Mouse (Mus musculus) limb, embryonic 12.5 days (tissue): ENCODE data around the gene Mtfr1l. TPM values are rescaled to one million over a fixed set of nuclear protein-coding genes. Genes with fewer than 3 reads are reported as not detected.

Source experiments
- ATAC-seq: fragments of 200-750 bp; cut with Nextera tagmentation; 2 replicates; pipeline ENCODE4 v1.8.0; 2017; ENCODE audit warnings: low read depth, moderate TSS enrichment; ENCODE audit not compliant: insufficient number of reproducible peaks, insufficient read depth, low FRiP score, low TSS enrichment
- H3K27ac ChIP-seq: fragments of 300-500 bp; sonication (generic); 2 replicates; pipeline ENCODE4 v1.5.1; 2016; ENCODE audit warnings: mild to moderate bottlenecking, moderate library complexity
- H3K27me3 ChIP-seq: fragments of 300-500 bp; sonication (generic); 2 replicates; pipeline ENCODE4 v1.6.1; 2016; ENCODE audit warnings: mild to moderate bottlenecking, moderate library complexity
- H3K36me3 ChIP-seq: fragments of 300-500 bp; sonication (generic); 2 replicates; pipeline ENCODE4 v1.6.1; 2016; ENCODE audit warnings: mild to moderate bottlenecking, moderate library complexity
- H3K4me1 ChIP-seq: fragments of 300-500 bp; sonication (generic); replicated peaks from 2 replicates; pipeline ENCODE4 v1.6.1; 2016
- H3K4me2 ChIP-seq: fragments of 300-500 bp; sonication (generic); 2 replicates; pipeline ENCODE4 v1.6.1; 2016; ENCODE audit warnings: mild to moderate bottlenecking, moderate library complexity
- H3K4me3 ChIP-seq: fragments of 300-500 bp; sonication (generic); replicated peaks from 2 replicates; pipeline ENCODE4 v1.5.1; 2016; ENCODE audit warnings: mild to moderate bottlenecking
- H3K9ac ChIP-seq: fragments of 300-500 bp; sonication (generic); replicated peaks from 2 replicates; pipeline ENCODE4 v1.6.1; 2016; ENCODE audit warnings: mild to moderate bottlenecking, moderate library complexity
- H3K9me3 ChIP-seq: fragments of 300-500 bp; sonication (generic); 2 replicates; pipeline ENCODE4 v1.6.1; 2016; ENCODE audit warnings: mild to moderate bottlenecking, moderate library complexity
- WGBS: fragments of 180-500 bp; shearing (Covaris S2); methylation state at CpG from one replicate; pipeline ENCODE4 v1.1.7; 2016; 5-methylcytosine and 5-hydroxymethylcytosine counted together
- polyA plus RNA-seq: library from polyadenylated mRNA; unstranded; fragments of >200 nt; fragmentation: Nextera tagmentation; extraction: Ambion mirVana; gene quantifications from 2 replicates; pipeline ENCODE4 v1.2.1, GENCODE M21; 2016

Mtfr1l gene
- 118 TPM in 2 replicates for polyA plus RNA-seq

GRCm38 (mm10) chr4:134534932-134535786 lies at the start of gene Mtfr1l:
Gene Mtfr1l, minus strand, starts transcription at chr4:134535387.
- Histone ChIP-seq H3K9me3 (no peaks in the 10 kb centered on the region), H3K4me2 (peak within 1 kb of the TSS; percentile 77), H3K27ac (peak within 1 kb of the TSS; percentile 88), H3K9ac (peak within 1 kb of the TSS; percentile 88), H3K4me3 (peak within 1 kb of the TSS; percentile 95), H3K27me3 (no peaks in the 10 kb centered on the region), H3K36me3 (peaks cover 41% of the 10 kb centered on the region), H3K4me1 (peaks cover 23% of the 10 kb centered on the region)
- WGBS = under 1% methylated on average over 71 of the region's 71 CpGs
- ATAC-seq = peak; percentile 95

DNA sequence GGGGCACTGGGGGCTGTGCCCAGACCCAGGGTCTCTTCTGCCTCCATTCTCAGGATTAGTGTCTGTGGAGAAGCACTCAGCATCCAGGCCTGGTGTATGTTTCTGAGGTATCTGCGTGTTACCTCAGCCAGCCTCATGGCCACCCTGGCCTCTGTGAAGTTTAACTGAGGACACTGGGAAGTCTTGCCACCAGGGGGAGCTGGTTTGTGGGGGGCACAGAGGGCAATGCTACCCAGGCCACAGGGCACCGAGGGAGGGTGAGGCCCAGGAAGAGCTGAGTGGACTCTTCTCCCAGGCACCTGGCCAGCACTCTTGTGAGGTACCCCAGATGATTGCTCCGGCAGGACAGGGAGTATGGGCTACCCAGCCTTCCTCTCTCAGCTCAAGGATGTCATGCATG lies 48.3 kb upstream of the Mtfr1l start:
- WGBS = 78% methylated on average over 3 of the region's 3 CpGs
- 0 out of 2 replicates have a peak, but pooled peaks cover 3% of the 10 kb centered on the region for H3K27me3 ChIP-seq
- no peaks in the 10 kb centered on the region for H3K9me3 ChIP-seq

GRCm38 (mm10) chr4:134581365-134581764 lies 46.2 kb upstream of the Mtfr1l start:
- no peak overlapping the region for H3K4me3 ChIP-seq
- no peak for ATAC-seq
- H3K4me1 ChIP-seq = peaks cover 23% of the 10 kb centered on the region
- WGBS = 65% methylated on average over 8 of the region's 8 CpGs
- 0 out of 2 replicates have a peak, but pooled peaks cover 3% of the 10 kb centered on the region for H3K27me3 ChIP-seq
- H3K27ac ChIP-seq = no peak overlapping the region
- H3K9ac ChIP-seq = no peak overlapping the region
- no peaks in the 10 kb centered on the region for H3K9me3 ChIP-seq
- H3K4me2 ChIP-seq = no peak overlapping the region
- no peaks in the 10 kb centered on the region for H3K36me3 ChIP-seq

More for the DNA sequence above, 48.3 kb upstream of the Mtfr1l start:
- H3K4me1 ChIP-seq = peaks cover 28% of the 10 kb centered on the region
- no peak overlapping the region for H3K27ac ChIP-seq
- H3K36me3 ChIP-seq = no peaks in the 10 kb centered on the region
- no peak overlapping the region for H3K4me3 ChIP-seq
- 0 out of 2 replicates have a peak overlapping the region, but pooled peaks have one; percentile 23 for H3K9ac ChIP-seq
- H3K4me2 ChIP-seq = no peak overlapping the region
- 0 out of 2 replicates have a peak, but pooled peaks have one; percentile 13 for ATAC-seq

- no peak overlapping the region for H3K9ac ChIP-seq
- H3K4me3 ChIP-seq = no peak overlapping the region
- H3K4me2 ChIP-seq = no peak overlapping the region
- H3K36me3 ChIP-seq = no peaks in the 10 kb centered on the region
- ATAC-seq = no peak
- WGBS = 70% methylated on average over 15 of the region's 15 CpGs
- no peaks in the 10 kb centered on the region for H3K9me3 ChIP-seq
- H3K4me1 ChIP-seq = peaks cover 23% of the 10 kb centered on the region
- 0 out of 2 replicates have a peak, but pooled peaks cover 3% of the 10 kb centered on the region for H3K27me3 ChIP-seq
- H3K27ac ChIP-seq = no peak overlapping the region
Measured at GRCm38 (mm10) chr4:134580351-134581148, 45.4 kb upstream of the Mtfr1l start.

GRCm38 (mm10) chr4:134579620-134580019 lies 44.4 kb upstream of the Mtfr1l start:
- Histone ChIP-seq H3K27me3 (0 out of 2 replicates have a peak, but pooled peaks cover 3% of the 10 kb centered on the region), H3K36me3 (no peaks in the 10 kb centered on the region), H3K4me3 (no peak overlapping the region), H3K27ac (no peak overlapping the region), H3K9me3 (no peaks in the 10 kb centered on the region), H3K4me1 (peaks cover 23% of the 10 kb centered on the region), H3K9ac (peak overlapping the region; percentile 9; the same call in 1 of the 2 replicates), H3K4me2 (peak overlapping the region; percentile 46)
- no peak for ATAC-seq
- 15% methylated on average over 5 of the region's 5 CpGs for WGBS

GRCm38 (mm10) chr4:134579212-134579611 lies 44.0 kb upstream of the Mtfr1l start:
- WGBS = 7% methylated on average over 11 of the region's 11 CpGs
- H3K4me1 ChIP-seq = peaks cover 23% of the 10 kb centered on the region
- H3K36me3 ChIP-seq = no peaks in the 10 kb centered on the region
- H3K9ac ChIP-seq = peak overlapping the region; percentile 9; the same call in 1 of the 2 replicates
- H3K27ac ChIP-seq = no peak overlapping the region
- H3K4me2 ChIP-seq = peak overlapping the region; percentile 46
- H3K27me3 ChIP-seq = 0 out of 2 replicates have a peak, but pooled peaks cover 3% of the 10 kb centered on the region
- H3K9me3 ChIP-seq = no peaks in the 10 kb centered on the region
- H3K4me3 ChIP-seq = no peak overlapping the region
- no peak for ATAC-seq

- ATAC-seq = no peak
- 0 out of 2 replicates have a peak, but pooled peaks cover 3% of the 10 kb centered on the region for H3K27me3 ChIP-seq
- H3K27ac ChIP-seq = no peak overlapping the region
- 0 out of 2 replicates have a peak, but pooled peaks cover 3% of the 10 kb centered on the region for H3K9me3 ChIP-seq
- peak overlapping the region; percentile 46 for H3K4me2 ChIP-seq
- H3K36me3 ChIP-seq = no peaks in the 10 kb centered on the region
- H3K4me3 ChIP-seq = no peak overlapping the region
- WGBS = 69% methylated on average over 5 of the region's 5 CpGs
- peaks cover 23% of the 10 kb centered on the region for H3K4me1 ChIP-seq
- no peak overlapping the region for H3K9ac ChIP-seq
Measured at GRCm38 (mm10) chr4:134578407-134578806, 43.2 kb upstream of the Mtfr1l start.

- Histone ChIP-seq H3K9me3 (0 out of 2 replicates have a peak, but pooled peaks cover 3% of the 10 kb centered on the region), H3K36me3 (no peaks in the 10 kb centered on the region), H3K4me2 (no peak overlapping the region), H3K27ac (no peak overlapping the region), H3K4me1 (peaks cover 23% of the 10 kb centered on the region), H3K9ac (no peak overlapping the region), H3K4me3 (no peak overlapping the region), H3K27me3 (no peaks in the 10 kb centered on the region)
- ATAC-seq = no peak
- WGBS = 53% methylated on average over 2 of the region's 2 CpGs
Measured at GRCm38 (mm10) chr4:134577281-134577680, 42.1 kb upstream of the Mtfr1l start.

- no peaks in the 10 kb centered on the region for H3K36me3 ChIP-seq
- no peak for ATAC-seq
Measured at GRCm38 (mm10) chr4:134575486-134575885, 40.3 kb upstream of the Mtfr1l start.

DNA sequence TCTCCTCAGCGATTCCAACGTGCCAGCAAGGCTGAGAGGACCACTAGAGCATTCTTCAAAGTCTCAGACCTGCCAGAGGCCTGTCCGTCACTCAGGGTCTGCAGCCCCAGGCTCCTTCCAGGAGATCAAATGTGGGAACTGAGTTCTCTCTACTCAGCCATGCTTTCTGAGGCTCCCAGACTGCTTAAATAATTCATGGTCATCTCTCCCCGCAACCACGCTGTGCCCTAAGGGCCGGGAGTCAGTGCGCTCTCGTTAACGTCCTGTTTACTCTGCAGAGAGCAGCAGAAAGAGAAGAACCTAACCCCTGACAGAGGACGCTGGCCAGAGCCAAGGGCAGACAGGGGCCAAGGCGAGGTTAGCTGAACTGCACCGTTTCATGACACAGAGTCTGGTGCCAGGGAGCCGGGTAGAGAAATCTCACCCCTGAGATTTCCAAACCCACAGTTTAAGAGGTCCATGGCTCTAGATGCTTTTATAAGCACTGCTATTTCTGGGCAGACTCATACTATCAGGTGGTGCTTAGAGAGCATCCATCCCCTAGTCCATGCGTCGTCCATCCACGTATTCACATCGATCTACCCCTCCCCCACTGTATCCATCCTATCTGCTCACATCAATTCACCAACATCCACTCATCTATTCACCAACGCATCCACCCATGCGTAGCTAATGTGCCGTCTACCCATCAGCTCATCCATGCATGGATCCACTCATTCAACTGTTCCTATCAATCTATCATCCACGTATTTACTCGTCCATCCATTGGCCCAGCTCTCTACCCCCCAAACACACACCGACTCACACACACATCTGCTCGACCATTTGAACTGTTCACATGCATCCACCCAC lies 37.5 kb upstream of the Mtfr1l start:
- no peak for ATAC-seq
- no peaks in the 10 kb centered on the region for H3K36me3 ChIP-seq
- WGBS = 80% methylated on average over 24 of the region's 24 CpGs

More at GRCm38 (mm10) chr4:134575486-134575885, 40.3 kb upstream of the Mtfr1l start:
- no peak overlapping the region for H3K27ac ChIP-seq
- no peak overlapping the region for H3K4me2 ChIP-seq
- no peak overlapping the region for H3K9ac ChIP-seq
- no peaks in the 10 kb centered on the region for H3K27me3 ChIP-seq
- H3K4me1 ChIP-seq = peaks cover 22% of the 10 kb centered on the region
- 36% methylated on average over 11 of the region's 11 CpGs for WGBS
- H3K9me3 ChIP-seq = 0 out of 2 replicates have a peak, but pooled peaks cover 3% of the 10 kb centered on the region
- no peak overlapping the region for H3K4me3 ChIP-seq

More for the DNA sequence above, 37.5 kb upstream of the Mtfr1l start:
- Histone ChIP-seq H3K27me3 (peaks cover 9% of the 10 kb centered on the region; the same call in 1 of the 2 replicates), H3K4me2 (no peak overlapping the region), H3K9me3 (0 out of 2 replicates have a peak, but pooled peaks cover 3% of the 10 kb centered on the region), H3K4me3 (no peak overlapping the region), H3K4me1 (0 out of 2 replicates have a peak, but pooled peaks cover under 1% of the 10 kb centered on the region), H3K27ac (no peak overlapping the region), H3K9ac (no peak overlapping the region)
